Mouse (Mus musculus) forebrain, postnatal 0 days (tissue): ENCODE results near the gene Grcc10. TPM values are rescaled to one million over a fixed set of nuclear protein-coding genes. Genes with fewer than 3 reads are reported as not detected.

Experiments used
- ATAC-seq: fragments of 200-750 bp; cut with Nextera tagmentation; 2 replicates; pipeline ENCODE4 v1.8.0; 2017; ENCODE audit warnings: mild to moderate bottlenecking, moderate library complexity
- DNase-seq: peaks from one replicate; pipeline ENCODE4 v3.0.0-alpha.2; 2015
- H3K27ac ChIP-seq: fragments of 300-500 bp; sonication (generic); 2 replicates; pipeline ENCODE4 v1.5.1; 2014; ENCODE audit warnings: low read depth, mild to moderate bottlenecking, antibody characterized with exemption, low read length, moderate library complexity, mixed read lengths
- H3K27me3 ChIP-seq: fragments of 300-500 bp; sonication (generic); 2 replicates; pipeline ENCODE4 v1.6.1; 2014; ENCODE audit warnings: mild to moderate bottlenecking, low read length, mixed read lengths; ENCODE audit not compliant: insufficient read depth
- H3K36me3 ChIP-seq: fragments of 300-500 bp; sonication (generic); 2 replicates; pipeline ENCODE4 v1.6.1; 2014; ENCODE audit warnings: mild to moderate bottlenecking, moderate library complexity; ENCODE audit not compliant: insufficient read depth
- H3K4me1 ChIP-seq: fragments of 300-500 bp; sonication (generic); 2 replicates; pipeline ENCODE4 v1.6.1; 2014; ENCODE audit warnings: antibody characterized with exemption; ENCODE audit not compliant: insufficient read depth
- H3K4me2 ChIP-seq: fragments of 300-500 bp; sonication (generic); 2 replicates; pipeline ENCODE4 v1.6.1; 2014; ENCODE audit warnings: low read depth, mild to moderate bottlenecking, moderate library complexity
- H3K4me3 ChIP-seq: fragments of 300-500 bp; sonication (generic); 2 replicates; pipeline ENCODE4 v1.5.1; 2014; ENCODE audit warnings: low read depth, low read length, mixed read lengths
- H3K9ac ChIP-seq: fragments of 300-500 bp; sonication (generic); 2 replicates; pipeline ENCODE4 v1.6.1; 2014; ENCODE audit warnings: mild to moderate bottlenecking
- H3K9me3 ChIP-seq: fragments of 300-500 bp; sonication (generic); 2 replicates; pipeline ENCODE4 v1.6.1; 2016; ENCODE audit warnings: low read length
- CTCF ChIP-seq: sonication (generic); IDR thresholded peaks from 2 replicates; pipeline ENCODE4 v1.5.1; 2016; ENCODE audit warnings: antibody characterized with exemption, control low read depth, low read depth
- WGBS: fragments of 180-500 bp; shearing (Covaris S2); extraction: QIAGEN DNeasy Blood & Tissue Kit; methylation state at CpG from one replicate; pipeline ENCODE4 v1.1.7; 2014; 5-methylcytosine and 5-hydroxymethylcytosine counted together
- polyA plus RNA-seq: library from polyadenylated mRNA; unstranded; fragments of >200 nt; fragmentation: Nextera tagmentation; extraction: Ambion mirVana; gene quantifications from 2 replicates; pipeline ENCODE4 v1.2.1, GENCODE M21; 2015
- total RNA-seq: library from RNA; depleted of rRNA; stranded (reverse); fragments of >200 nt; gene quantifications from 2 replicates; pipeline ENCODE4 v1.2.3, GENCODE M21; 2014; rRNA removed

The Grcc10 gene
- total RNA-seq, result 257 and 314 TPM in 2 replicates
- 699 and 862 TPM in 2 replicates for polyA plus RNA-seq

DNA sequence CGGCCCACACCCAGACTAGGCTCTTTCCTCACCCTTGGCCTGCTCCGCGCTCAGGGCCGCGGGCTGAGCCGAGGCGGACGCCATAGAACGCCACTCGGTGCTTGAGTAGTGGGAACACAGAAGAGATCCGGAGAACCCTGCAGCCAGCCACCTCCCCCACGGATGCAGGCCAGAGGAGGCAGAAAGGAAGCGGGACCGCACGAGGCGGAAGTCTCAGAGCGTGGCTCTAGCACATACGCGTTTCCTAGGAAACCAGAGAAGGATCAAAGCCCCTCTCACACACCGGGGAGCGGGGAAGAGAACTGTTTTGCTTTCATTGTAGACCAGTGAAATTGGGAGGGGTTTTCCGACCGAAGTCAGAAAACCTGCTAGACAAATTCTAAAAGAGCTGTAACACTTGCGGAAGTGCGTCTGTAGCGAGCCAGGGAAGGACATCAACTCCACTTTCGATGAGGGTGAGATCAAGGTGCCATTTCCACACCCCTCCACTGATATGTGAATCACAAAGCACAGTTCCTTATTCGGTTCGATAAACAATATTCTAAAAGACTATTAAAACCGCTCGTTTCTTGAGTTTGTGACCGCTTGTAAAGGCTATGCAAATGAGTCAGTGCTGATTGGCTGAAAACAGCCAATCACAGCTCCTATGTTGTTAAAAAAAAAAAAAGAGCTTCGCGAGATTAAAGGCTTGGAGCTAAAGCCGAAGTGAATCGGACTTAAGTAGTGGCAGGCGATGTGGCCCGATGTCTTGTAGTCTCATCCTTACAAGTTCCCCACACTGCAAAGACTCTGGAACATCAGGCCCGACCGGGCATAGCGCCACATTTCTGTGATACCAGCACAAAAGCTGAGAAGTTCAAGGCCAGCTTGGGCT is at the start of gene Grcc10:
TSS of gene Grcc10 (minus strand) at position 487 of the 874 bp plus-strand sequence.
- peak within 1 kb of the TSS; percentile 69 for H3K4me3 ChIP-seq
- ATAC-seq (peak; percentile 88), DNase-seq (peak; percentile 94)
- H3K9ac ChIP-seq, result peak within 1 kb of the TSS; percentile 97
- WGBS, result under 1% methylated on average over 41 of the region's 41 CpGs
- H3K9me3 ChIP-seq, result no peaks in the 10 kb centered on the region
- H3K27ac ChIP-seq, result peak within 1 kb of the TSS; percentile 100
- H3K27me3 ChIP-seq, result no peaks in the 10 kb centered on the region
- peak; percentile 15; the same call in 1 of the 2 replicates for TF ChIP-seq CTCF
- peak within 1 kb of the TSS; percentile 83 for H3K4me2 ChIP-seq
- H3K36me3 ChIP-seq, result peaks cover 26% of the 10 kb centered on the region
- peaks cover 6% of the 10 kb centered on the region; the same call in 1 of the 2 replicates for H3K4me1 ChIP-seq

DNA sequence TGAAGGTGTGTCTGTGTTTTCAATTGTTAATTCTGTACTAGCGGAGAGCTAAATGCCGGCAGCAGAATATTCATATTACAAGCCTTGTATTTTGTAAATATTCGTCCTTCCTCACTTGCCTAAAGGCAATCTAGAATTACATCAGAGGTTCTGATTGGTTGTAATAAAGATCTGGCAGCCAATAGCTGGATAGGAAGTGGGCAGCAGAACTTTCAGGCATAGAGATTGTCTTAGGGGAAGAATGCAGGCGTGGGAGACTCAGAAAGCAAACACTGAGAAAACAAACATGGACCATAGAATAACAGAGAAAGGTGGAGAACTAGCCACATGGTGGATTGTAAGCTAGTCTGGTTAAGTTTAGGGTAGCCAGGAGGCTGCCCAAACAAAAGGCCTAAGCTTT is 48.9 kb upstream of the Grcc10 start:
- ATAC-seq, result no peak
- no peaks in the 10 kb centered on the region for H3K27me3 ChIP-seq
- no peak overlapping the region for H3K4me3 ChIP-seq
- H3K9ac ChIP-seq, result no peak overlapping the region
- no peak for TF ChIP-seq CTCF
- 75% methylated on average over 4 of the region's 4 CpGs for WGBS
- H3K27ac ChIP-seq, result no peak overlapping the region
- no peak for DNase-seq
- H3K36me3 ChIP-seq, result no peaks in the 10 kb centered on the region
- H3K4me2 ChIP-seq, result no peak overlapping the region
- no peaks in the 10 kb centered on the region for H3K4me1 ChIP-seq
- H3K9me3 ChIP-seq, result no peaks in the 10 kb centered on the region

GRCm38 (mm10) chr6:124789519-124789918 is 48.3 kb upstream of the Grcc10 start:
- DNase-seq (no peak), ATAC-seq (no peak)
- no peak overlapping the region for H3K9ac ChIP-seq
- no peak overlapping the region for H3K4me3 ChIP-seq
- H3K36me3 ChIP-seq, result no peaks in the 10 kb centered on the region
- no peaks in the 10 kb centered on the region for H3K27me3 ChIP-seq
- no peak for TF ChIP-seq CTCF
- no peaks in the 10 kb centered on the region for H3K9me3 ChIP-seq
- WGBS, result 79% methylated on average over 4 of the region's 4 CpGs
- no peak overlapping the region for H3K4me2 ChIP-seq
- no peaks in the 10 kb centered on the region for H3K4me1 ChIP-seq
- no peak overlapping the region for H3K27ac ChIP-seq

DNA sequence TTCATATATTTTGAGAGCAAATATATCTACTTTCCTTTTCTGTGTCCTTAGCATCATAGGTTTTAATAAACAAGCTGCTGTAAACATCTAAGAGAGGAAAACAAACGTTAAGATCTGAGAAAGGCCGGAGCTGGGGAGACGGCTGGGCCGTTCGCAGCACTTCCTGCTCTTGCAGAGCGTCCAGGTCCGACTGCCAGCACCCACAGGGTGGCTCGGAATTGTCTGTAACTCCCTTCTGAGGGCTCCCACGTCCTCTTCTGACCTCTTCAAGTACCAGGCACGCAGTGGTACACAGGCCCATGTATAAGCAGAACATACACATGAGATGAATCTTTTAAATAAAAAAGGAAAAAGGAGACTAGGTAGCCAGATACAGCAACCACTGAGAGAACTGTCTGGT is 46.5 kb upstream of the Grcc10 start:
- ATAC-seq (no peak), DNase-seq (no peak)
- Histone ChIP-seq H3K27me3 (no peaks in the 10 kb centered on the region), H3K4me3 (no peak overlapping the region), H3K4me2 (no peak overlapping the region), H3K36me3 (no peaks in the 10 kb centered on the region), H3K4me1 (no peaks in the 10 kb centered on the region), H3K9ac (no peak overlapping the region), H3K9me3 (no peaks in the 10 kb centered on the region), H3K27ac (no peak overlapping the region)
- TF ChIP-seq CTCF, result no peak
- 80% methylated on average over 10 of the region's 10 CpGs for WGBS

DNA sequence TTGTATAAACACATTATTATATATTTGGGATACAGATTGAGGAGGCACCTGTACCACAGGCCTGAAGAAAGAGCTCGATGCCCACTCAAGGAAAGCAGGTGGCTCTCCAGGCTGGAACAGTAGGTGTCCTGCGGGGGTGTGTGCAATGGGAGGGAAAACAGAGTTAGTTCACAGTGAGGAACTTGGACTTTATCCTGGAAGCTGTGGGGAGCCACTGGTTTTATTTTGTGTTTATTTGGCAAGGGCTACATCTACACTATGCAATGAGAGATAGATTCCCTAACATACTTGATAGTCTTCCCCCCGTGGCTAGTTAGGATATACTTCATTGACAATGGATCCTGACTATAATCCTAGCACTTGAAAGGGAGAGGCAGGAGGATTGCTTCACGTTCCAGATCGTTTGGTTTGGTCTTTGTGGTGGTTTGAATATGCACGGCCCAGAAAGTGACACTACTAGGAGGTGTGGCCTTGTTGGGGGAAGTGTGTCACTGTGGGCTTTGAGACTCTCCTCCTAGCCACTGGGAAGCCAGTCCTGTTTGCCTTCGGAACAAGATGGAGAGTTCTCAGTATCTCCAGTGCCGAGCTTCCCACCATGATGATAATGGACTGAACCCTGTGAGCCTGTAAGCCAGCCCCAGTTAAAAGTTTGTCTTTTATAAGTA is 45.7 kb upstream of the Grcc10 start:
- no peak for DNase-seq
- no peak overlapping the region for H3K4me2 ChIP-seq
- no peak for ATAC-seq
- no peak overlapping the region for H3K4me3 ChIP-seq
- no peak overlapping the region for H3K9ac ChIP-seq
- no peaks in the 10 kb centered on the region for H3K27me3 ChIP-seq
- no peak for TF ChIP-seq CTCF
- 45% methylated on average over 8 of the region's 8 CpGs for WGBS
- H3K4me1 ChIP-seq, result no peaks in the 10 kb centered on the region
- H3K27ac ChIP-seq, result no peak overlapping the region
- H3K9me3 ChIP-seq, result no peaks in the 10 kb centered on the region
- H3K36me3 ChIP-seq, result no peaks in the 10 kb centered on the region

- H3K9me3 ChIP-seq, result no peaks in the 10 kb centered on the region
- no peak overlapping the region for H3K4me2 ChIP-seq
- H3K4me3 ChIP-seq, result no peak overlapping the region
- TF ChIP-seq CTCF, result no peak
- 32% methylated on average over 6 of the region's 6 CpGs for WGBS
- ATAC-seq (0 out of 2 replicates have a peak, but pooled peaks have one; percentile 12), DNase-seq (no peak)
- H3K9ac ChIP-seq, result no peak overlapping the region
- H3K27ac ChIP-seq, result no peak overlapping the region
- no peaks in the 10 kb centered on the region for H3K27me3 ChIP-seq
- peaks cover 2% of the 10 kb centered on the region; the same call in 1 of the 2 replicates for H3K4me1 ChIP-seq
- H3K36me3 ChIP-seq, result no peaks in the 10 kb centered on the region
These were observed 41.3 kb upstream of the Grcc10 start for GRCm38 (mm10) chr6:124782436-124782835.

GRCm38 (mm10) chr6:124780917-124781316 is 39.7 kb upstream of the Grcc10 start:
- H3K9ac ChIP-seq, result no peak overlapping the region
- H3K9me3 ChIP-seq, result no peaks in the 10 kb centered on the region
- TF ChIP-seq CTCF, result no peak
- ATAC-seq (no peak), DNase-seq (no peak)
- no peak overlapping the region for H3K4me2 ChIP-seq
- 73% methylated on average over 7 of the region's 7 CpGs for WGBS
- no peaks in the 10 kb centered on the region for H3K27me3 ChIP-seq
- H3K36me3 ChIP-seq, result no peaks in the 10 kb centered on the region
- no peak overlapping the region for H3K4me3 ChIP-seq
- no peak overlapping the region for H3K27ac ChIP-seq
- peaks cover 2% of the 10 kb centered on the region; the same call in 1 of the 2 replicates for H3K4me1 ChIP-seq
